ENCODE assay signal across 16 mouse cellular contexts in genomic region chr4:108608651-108609050, GRCm38 (mm10). TPM values are rescaled to one million over a fixed set of nuclear protein-coding genes. Genes with fewer than 3 reads are reported as not detected.
"Had no signal": no experiment of that assay in that cellular context is flagged by ENCODE, and none has a peak within 500 bp of the region (broad histone marks: within the 10 kb centered on the region; RNA-seq: fewer than 3 reads in every experiment).

No protein-coding gene starts in this region.

- H3K27ac ChIP-seq: lung, embryonic 15.5 days; macrophage; midbrain, embryonic 13.5 days; midbrain, embryonic 15.5 days; neural tube, embryonic 12.5 days; stomach, embryonic 15.5 days had no signal

- H3K4me3 ChIP-seq: lung, embryonic 15.5 days; megakaryocyte, embryonic 14.5 days; midbrain, embryonic 13.5 days; midbrain, embryonic 15.5 days; neural tube, embryonic 12.5 days; stomach, embryonic 15.5 days had no signal

- H3K4me1 ChIP-seq: lung, embryonic 15.5 days; megakaryocyte, embryonic 14.5 days; midbrain, embryonic 13.5 days; midbrain, embryonic 15.5 days; neural tube, embryonic 12.5 days; stomach, embryonic 15.5 days had no signal

- DNase-seq: lung, adult 2 months; lung, postnatal 14 days; lung, postnatal 36 days; right cerebral cortex, postnatal 14 days; thymus, adult 2 months; thymus, postnatal 25 days; thymus, postnatal 4 days had no signal

RNA-seq across cellular contexts. Expression of gene Orc1, which starts 29.4 kb away (rescaled TPM):
- total RNA-seq: monocyte, adult 5-6 weeks; neutrophil, adult 5-6 weeks had no signal
